Mouse (Mus musculus) erythroblast, embryonic 14.5 days (primary cell): ENCODE results near the gene Stx8.

Experiments
- GATA1 ChIP-seq: IDR thresholded peaks from 2 replicates; pipeline ENCODE4 v1.6.1; 2012; ENCODE audit warnings: low read length, inconsistent platforms, mixed read lengths
- TAL1 ChIP-seq: IDR thresholded peaks from 3 replicates; pipeline ENCODE4 v1.6.1; 2012; ENCODE audit warnings: low read length, inconsistent platforms, mixed read lengths

DNA sequence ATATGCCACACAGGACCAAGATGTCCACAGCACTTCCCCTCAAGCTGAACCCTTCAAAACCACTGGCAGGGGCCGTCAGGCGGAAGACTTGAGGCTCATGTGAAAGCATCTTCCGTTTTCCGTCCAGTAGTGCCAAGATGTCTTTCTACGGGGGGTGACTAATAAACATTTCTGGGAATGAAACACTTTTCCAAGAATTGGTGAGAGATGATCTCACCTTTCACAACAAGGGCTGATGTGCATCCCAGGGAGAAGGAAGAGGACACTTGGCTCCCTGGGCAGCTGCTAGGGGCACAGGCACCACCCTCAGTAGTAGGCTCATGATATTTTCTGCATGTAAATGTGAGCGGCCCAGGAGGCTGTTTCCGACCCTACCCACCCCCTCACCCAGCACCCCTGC is 256.2 kb downstream of the Stx8 start:
- TF ChIP-seq GATA1 = no peak
- no peak for TF ChIP-seq TAL1
